Mouse (Mus musculus) embryo, embryonic 10.5 days (tissue): ENCODE measurements around the gene Zfp697.
"Not testable (repeated sequence)": the region's sequence is repeated elsewhere in the genome, so short reads cannot be mapped to it uniquely, and the experiment has no call there.

Experiments used
- DNase-seq: peaks from one replicate; pipeline ENCODE4 v3.0.0-alpha.2; 2015; ENCODE audit warnings: low spot score

The Zfp697 gene

DNA sequence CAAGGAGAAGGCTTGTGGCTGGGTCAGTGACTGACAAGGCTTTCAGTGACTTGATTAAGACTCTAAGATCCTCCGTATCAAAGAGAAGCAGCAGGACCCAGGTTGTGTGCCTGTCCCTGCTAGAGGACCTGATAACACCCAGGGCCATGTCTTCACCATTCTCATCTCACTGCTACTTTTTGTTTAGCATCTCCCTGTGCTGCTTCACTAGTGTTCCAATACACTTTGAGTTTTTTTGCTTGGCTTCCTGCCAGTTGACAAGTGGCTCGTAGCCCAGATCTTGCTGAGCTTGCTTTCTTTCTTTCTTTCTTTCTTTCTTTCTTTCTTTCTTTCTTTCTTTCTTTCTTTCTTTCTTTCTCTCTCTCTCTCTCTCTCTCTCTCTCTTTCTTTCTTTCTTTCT is 140.5 kb downstream of the Zfp697 start:
- not testable (repeated sequence) for DNase-seq

DNA sequence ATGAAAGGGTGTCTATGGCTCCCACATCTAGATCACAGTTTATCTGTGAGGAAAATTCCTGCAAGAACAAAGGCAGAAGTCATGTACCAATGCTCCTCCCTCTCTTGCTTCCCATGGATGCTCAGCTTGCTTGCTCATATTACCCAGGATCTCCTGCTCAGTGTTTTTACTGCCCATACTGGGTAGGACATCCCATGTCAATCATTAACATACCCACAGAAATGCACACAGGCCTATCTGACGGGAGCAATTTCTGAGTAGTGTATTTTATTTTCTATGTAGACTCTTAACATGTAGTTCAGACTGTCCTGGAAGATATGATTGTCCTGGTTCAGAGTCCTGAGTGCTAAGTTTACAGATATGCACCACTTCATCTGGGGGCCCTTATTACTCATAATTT is 142.3 kb downstream of the Zfp697 start:
- DNase-seq, result not testable (repeated sequence)

DNA sequence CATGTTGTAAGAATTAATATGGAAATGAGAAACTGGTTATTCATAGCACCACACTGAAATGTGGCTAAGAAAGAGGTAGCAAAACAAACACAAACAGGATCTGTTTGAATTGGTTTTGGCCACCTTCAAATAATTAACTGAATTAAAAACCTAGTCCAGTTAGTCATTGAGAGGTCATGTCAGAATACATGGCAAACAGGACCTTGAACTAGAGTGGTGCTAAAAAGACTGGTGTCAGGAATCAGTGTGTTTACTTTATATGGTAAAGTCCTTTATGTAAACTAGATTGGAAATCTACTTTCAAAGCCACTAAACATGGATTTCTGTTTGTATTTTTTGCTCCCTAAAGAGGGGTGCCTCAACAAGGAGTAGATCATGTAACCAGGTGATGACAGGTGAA is 142.7 kb downstream of the Zfp697 start:
- not testable (repeated sequence) for DNase-seq

DNA sequence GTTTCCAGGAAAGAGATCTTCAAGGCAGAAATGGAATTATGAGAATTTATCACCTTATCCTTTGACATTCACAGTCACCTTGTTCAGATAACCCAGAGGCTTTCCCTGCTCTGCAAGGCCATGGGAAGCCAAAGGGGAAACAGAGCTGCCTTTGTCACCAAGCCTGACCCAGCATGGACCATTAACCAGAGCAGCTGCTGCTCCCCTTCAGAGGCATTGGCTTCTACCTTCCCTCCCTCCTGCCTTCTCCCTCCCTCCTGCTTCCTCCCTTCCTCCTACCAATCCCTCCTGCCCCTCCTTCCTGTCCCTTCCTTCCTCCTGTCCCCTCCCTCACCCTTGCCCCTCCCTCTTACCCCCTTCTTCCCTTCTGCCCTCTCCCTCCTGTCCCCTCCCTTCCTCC is 165.4 kb downstream of the Zfp697 start:
- DNase-seq, result not testable (repeated sequence)

DNA sequence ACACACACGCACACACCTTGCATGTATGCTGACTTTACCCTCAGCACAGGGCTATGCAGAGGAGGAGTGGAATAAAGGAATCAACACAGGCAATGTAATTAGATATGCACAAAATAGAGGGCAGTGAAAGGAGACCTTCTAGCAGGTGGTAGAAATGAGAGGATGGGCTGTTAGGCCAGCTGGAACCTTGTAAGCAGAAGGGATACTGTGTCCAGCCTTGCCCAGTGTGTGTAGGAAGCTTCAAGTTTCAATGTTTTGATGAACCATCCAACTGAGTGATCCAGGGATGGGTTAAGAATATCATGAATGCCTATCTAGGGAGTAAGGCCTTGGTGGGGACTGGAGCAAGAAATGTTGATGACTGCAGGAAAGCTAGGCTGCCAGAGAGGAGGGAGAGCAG is 166.2 kb downstream of the Zfp697 start:
- DNase-seq, result not testable (repeated sequence)

DNA sequence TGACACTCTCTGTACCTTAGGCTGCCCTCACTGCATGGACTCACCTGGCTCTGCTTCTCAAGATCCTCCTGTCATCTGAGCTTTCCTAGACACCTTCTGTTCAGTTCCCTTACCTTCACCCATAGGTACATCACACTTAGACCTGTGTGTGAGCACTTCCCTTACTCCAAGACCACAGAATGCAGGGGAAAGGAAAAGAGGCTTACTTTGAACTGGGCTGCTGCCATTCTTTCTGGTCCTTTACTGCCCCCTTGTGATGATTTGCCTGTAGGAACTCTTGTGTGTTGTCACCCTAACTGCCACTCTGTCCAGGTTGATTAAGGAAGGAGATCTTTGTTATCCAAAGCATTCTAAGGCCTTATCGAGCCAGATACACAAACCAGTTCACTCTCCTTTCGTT is 168.0 kb downstream of the Zfp697 start:
- not testable (repeated sequence) for DNase-seq

DNA sequence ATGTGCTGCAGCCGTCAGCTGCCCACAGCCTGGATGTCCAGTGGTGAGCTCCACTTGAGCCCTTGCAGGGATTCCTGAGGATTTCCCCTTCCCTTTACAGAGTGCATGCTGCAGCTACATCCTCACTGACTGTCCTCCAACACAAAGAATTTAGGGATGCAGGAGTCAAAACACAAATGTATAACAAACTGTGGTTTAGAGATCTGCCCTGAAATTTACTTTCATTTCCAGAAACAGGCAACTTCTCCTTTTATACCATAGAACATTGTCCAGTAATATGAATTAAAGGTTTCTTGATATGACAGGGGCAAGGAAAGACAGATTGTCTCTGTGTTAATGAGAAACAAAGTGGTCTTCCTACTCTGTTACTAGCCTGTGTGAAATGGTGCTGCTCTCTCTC is 168.6 kb downstream of the Zfp697 start:
- not testable (repeated sequence) for DNase-seq

DNA sequence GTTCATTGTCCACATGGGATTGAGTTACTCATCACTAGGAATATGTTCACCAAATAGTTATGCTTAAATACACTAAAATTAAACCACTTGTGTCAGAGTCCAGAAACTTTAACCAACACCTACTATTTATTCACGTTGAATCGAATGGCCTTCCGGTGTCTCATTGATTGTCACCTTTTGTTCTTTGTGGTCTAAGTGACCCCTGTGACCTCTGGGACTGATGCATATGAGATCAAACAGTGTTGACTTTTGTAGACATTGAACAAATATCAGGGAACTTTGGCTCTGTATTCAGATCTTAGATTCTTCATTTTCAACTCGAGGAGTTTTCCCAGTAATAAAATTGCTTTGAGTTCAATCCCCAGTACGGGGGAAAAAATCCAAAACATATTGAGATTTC is 178.4 kb downstream of the Zfp697 start:
- not testable (repeated sequence) for DNase-seq

DNA sequence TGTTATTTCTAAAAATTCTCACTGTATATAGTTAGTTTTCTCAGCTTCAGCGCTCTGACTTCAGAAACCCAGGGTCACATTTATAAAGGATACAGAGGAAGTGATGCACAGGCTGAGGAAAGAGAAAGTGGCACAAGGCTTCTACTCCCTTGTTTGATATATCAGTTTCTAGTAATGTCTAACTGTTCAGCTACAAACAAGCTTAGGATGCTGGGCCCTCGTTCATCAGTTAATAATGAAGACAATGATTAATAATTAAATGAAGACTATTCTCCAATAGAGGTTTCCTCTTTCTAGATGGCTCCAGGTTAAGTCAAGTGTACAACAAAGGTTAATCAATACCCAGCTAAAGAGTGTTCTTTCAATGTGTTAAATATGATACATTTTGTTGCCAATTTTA is 181.6 kb downstream of the Zfp697 start:
- not testable (repeated sequence) for DNase-seq

DNA sequence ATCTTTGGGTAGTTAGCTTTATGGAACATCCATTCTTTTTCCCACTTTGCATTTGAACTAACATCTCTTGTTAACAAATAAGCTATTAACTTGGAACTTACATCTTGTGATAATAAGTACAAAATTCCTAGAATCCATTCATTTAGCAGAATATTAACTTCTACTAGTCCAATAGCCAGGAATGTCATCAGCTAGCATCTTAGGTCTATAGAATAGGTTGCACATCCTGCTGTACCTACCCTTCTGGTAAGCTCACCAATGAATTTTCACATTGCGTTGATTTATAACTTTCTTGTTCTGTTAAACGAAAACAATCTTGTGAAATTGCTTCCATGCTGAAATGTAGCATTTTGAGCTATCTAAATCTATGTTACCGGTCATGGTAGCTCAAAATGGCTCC is 182.6 kb downstream of the Zfp697 start:
- not testable (repeated sequence) for DNase-seq

DNA sequence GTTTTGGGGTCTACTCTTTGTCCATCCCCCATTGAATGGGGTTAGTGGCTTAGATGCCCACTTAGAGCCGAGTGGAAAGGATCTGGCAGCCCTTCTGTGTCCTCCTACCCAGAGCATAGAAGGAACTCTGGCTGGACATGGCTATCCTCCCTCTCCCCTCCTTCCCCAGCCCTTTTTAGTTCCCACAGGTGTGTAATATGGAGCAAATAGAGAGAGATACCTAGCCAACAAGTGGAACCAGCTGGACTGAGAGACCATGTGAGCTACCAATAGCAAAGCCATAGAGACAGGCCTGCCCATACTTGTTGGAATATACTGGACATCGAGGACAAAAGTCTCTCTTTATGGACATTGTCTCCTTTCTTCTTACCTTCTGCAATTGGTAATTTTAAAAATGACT is 185.5 kb downstream of the Zfp697 start:
- DNase-seq, result not testable (repeated sequence)

DNA sequence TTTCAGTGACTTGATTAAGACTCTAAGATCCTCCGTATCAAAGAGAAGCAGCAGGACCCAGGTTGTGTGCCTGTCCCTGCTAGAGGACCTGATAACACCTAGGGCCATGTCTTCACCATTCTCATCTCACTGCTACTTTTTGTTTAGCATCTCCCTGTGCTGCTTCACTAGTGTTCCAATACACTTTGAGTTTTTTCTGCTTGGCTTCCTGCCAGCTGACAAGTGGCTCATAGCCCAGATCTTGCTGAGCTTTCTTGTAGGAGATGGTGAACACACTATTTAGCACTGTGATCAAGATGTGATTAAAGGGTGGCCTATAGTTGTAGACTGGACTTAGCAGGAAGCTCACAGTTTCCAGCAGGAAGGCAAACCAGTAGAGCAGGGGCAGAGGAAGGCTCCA is 198.8 kb downstream of the Zfp697 start:
- DNase-seq, result not testable (repeated sequence)

DNA sequence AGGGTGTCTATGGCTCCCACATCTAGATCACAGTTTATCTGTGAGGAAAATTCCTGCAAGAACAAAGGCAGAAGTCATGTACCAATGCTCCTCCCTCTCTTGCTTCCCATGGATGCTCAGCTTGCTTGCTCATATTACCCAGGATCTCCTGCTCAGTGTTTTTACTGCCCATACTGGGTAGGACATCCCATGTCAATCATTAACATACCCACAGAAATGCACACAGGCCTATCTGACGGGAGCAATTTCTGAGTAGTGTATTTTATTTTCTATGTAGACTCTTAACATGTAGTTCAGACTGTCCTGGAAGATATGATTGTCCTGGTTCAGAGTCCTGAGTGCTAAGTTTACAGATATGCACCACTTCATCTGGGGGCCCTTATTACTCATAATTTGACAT is 199.9 kb downstream of the Zfp697 start:
- not testable (repeated sequence) for DNase-seq

DNA sequence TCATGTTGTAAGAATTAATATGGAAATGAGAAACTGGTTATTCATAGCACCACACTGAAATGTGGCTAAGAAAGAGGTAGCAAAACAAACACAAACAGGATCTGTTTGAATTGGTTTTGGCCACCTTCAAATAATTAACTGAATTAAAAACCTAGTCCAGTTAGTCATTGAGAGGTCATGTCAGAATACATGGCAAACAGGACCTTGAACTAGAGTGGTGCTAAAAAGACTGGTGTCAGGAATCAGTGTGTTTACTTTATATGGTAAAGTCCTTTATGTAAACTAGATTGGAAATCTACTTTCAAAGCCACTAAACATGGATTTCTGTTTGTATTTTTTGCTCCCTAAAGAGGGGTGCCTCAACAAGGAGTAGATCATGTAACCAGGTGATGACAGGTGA is 200.4 kb downstream of the Zfp697 start:
- DNase-seq, result not testable (repeated sequence)

DNA sequence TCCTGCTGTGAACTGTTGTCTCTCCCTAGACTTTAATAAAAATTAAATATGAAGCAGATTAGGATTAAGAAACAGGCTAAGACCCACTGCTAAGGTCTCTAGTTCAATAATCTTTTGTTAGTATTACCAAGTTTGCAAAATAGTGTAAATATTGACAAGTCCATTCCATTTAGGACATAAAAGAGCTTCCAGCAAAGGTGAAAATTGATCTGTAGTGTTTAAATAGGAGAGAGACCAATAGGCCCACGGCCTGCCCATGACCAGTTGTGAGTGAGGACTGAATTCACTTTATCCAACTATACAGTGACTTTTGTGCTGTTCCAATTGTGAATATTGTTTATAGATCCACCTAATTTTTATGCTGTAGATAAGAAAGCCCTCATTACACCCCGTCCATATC is 205.5 kb downstream of the Zfp697 start:
- no peak for DNase-seq

DNA sequence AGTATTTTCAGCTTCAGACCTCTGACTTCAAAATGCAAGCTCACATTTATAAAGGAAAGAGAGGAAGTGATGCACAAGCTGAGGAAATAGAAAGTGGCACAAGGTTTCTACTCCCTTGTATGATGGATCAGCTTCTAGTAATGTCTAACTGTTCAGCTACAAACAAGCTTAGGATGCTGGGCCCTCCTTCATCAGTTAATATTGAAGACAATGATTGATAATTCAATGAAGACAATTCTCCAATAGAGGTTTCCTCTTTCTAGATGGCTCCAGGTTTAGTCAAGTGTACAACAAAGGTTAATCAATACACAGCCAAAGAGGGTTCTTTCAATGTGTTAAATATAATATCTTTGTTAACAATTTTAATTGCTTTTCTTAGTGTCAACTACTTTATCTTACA is 206.4 kb downstream of the Zfp697 start, which contains the start of gene Gm10681:
Gm10681 (minus strand) TSS at position 101 of the 400 bp plus-strand sequence.
- no peak for DNase-seq

DNA sequence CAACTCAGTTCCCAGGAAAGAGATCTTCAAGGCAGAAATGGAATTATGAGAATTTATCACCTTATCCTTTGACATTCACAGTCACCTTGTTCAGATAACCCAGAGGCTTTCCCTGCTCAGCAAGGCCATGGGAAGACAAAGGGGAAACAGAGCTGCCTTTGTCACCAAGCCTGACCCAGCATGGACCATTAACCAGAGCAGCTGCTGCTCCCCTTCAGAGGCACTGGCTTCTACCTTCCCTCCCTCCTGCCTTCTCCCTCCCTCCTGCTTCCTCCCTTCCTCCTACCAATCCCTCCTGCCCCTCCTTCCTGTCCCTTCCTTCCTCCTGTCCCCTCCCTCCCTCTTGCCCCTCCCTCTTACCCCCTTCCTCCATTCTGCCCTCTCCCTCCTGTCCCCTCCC is 231.3 kb downstream of the Zfp697 start:
- not testable (repeated sequence) for DNase-seq

DNA sequence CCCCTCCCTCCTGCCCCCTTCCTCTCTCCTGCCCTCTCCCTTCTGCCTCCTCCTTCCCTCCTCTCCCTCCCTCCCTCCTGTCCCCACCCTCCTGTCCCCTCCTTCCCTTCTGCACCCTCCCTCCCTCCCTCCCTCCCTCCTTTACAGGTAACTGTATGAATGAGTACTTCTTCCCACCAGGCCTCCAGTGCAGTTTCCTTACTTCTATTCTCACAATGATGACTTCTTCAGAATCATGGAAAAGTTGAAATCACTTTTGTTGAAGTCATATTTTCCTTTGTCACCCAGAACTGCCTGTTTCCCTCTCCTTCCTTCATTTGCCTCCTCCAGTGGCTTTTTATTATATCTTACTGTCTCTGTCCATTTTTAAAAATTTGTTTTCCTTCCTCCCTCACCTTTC is 231.7 kb downstream of the Zfp697 start:
- DNase-seq, result peak; percentile 2

DNA sequence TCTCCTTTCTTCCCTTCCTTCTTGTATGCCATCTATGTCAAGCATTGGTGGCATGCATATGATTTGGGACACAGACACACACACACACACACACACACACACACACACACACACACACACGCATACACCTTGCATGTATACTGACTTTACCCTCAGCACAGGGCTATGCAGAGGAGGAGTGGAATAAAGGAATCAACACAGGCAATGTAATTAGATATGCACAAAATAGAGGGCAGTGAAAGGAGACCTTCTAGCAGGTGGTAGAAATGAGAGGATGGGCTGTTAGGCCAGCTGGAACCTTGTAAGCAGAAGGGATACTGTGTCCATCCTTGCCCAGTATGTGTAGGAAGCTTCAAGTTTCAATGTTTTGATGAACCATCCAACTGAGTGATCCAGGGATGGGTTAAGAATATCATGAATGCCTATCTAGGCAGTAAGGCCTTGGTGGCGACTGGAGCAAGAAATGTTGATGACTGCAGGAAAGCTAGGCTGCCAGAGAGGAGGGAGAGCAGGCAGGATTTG is 232.2 kb downstream of the Zfp697 start:
- not testable (repeated sequence) for DNase-seq

DNA sequence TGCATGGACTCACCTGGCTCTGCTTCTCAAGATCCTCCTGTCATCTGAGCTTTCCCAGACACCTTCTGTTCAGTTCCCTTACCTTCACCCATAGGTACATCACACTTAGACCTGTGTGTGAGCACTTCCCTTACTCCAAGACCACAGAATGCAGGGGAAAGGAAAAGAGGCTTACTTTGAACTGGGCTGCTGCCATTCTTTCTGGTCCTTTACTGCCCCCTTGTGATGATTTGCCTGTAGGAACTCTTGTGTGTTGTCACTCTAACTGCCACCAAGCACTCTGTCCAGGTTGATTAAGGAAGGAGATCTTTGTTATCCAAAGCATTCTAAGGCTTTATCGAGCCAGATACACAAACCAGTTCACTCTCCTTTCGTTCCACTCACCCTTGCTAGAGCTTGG is 234.0 kb downstream of the Zfp697 start:
- not testable (repeated sequence) for DNase-seq

DNA sequence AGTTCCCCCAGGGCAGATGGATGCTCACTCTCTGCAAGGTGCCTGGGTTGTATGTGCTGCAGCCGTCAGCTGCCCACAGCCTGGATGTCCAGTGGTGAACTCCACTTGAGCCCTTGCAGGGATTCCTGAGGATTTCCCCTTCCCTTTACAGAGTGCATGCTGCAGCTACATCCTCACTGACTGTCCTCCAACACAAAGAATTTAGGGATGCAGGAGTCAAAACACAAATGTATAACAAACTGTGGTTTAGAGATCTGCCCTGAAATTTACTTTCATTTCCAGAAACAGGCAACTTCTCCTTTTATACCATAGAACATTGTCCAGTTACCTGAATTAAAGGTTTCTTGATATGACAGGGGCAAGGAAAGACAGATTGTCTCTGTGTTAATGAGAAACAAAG is 234.5 kb downstream of the Zfp697 start:
- not testable (repeated sequence) for DNase-seq

DNA sequence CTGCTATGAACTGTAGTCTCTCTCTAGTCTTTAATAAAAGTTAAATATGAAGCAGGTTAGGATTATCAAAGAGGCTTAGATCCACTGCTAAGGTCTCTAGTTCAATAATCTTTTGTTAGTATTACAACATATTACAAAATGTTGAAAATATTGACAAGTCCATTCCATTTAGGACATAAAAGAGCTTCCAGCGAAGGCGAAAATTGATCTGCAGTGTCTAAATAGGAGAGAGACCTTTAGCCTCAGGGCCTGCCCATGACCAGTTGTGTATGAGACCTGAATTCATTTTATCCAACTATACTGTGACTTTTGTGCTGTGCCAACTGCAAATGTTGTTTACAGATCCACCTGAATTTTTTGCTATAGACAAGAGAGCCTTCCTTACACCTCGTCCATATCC is 247.4 kb downstream of the Zfp697 start:
- DNase-seq, result no peak

DNA sequence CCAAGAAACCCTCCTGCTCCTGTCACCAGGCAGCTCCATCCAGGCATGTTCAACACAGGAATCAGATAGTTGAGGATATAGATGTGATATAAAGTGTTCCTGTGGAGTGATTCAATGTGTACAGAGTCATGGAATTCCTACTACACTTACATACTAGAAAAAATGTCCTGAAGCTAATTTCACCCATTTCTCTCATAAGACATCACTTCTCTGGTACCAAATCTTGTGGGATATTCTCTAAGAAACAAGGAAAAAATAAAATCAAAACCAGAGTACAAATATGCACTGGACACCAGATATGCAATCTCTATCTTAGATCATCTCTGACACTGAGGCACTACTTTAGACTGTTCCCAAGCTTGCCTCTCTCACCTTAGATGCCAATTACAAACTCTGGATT is 247.9 kb downstream of the Zfp697 start, which contains the start of gene Hsd3b5:
Hsd3b5 (minus strand) TSS at position 101 of the 400 bp plus-strand sequence.
- no peak for DNase-seq

DNA sequence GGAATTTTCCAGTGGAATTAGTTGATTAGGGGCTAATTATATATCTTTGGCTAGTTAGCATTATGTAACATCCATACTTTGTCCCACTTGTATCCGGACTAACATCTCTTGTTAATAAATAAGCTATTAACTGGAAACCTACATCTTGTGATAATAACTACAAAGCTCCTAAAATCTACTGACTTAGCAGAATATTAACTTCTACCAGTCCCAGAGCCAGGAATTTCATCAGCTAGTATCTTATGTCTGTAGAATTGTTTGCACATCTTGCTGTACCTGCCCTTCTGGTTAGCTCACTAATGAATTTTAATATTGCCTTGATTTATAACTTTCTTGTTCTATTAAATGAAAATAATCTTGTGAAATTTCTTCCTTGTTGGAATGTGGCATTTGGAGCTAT is 252.9 kb downstream of the Zfp697 start:
- no peak for DNase-seq
